Mouse (Mus musculus): ENCODE results near the gene Dusp16. TPM values are rescaled to one million over a fixed set of nuclear protein-coding genes. Genes with fewer than 3 reads are reported as not detected.

The Dusp16 gene
- polyA plus RNA-seq, 1 experiment from 2014 or later = 12.0 TPM

GRCm38 (mm10) chr6:134813066-134813465 is 20.6 kb upstream of the Dusp16 start:
- 68% methylated on average over 1 of the region's 1 CpGs for whole genome bisulfite sequencing
- TF ChIP-seq CTCF (IDR thresholded peaks at IDR 0.05) (no peak), EP300 (IDR thresholded peaks at IDR 0.05) (no peak)
- H3K4me3 ChIP-seq (ENCODE audit: low read depth, low read length) = no peak overlapping the region

GRCm38 (mm10) chr6:134807794-134808193 is 15.4 kb upstream of the Dusp16 start:
- Histone ChIP-seq H3K27ac (ENCODE audit: low read length) (no peak overlapping the region), H3K9me3 (ENCODE audit: low read length) (no peaks in the 10 kb centered on the region), H3K9ac (replicated peaks; ENCODE audit: low read depth) (no peak overlapping the region), H3K4me2 (replicated peaks; ENCODE audit: low read depth, low read length) (no peak overlapping the region), H3K4me3 (ENCODE audit: low read depth, low read length) (no peak overlapping the region), H3K4me1 (ENCODE audit: insufficient read depth, low read depth, low read length) (no peaks in the 10 kb centered on the region), H3K27me3 (replicated peaks; ENCODE audit: insufficient read depth, low read length) (no peaks in the 10 kb centered on the region), H3K36me3 (ENCODE audit: insufficient read depth, low read length) (no peaks in the 10 kb centered on the region)
- ATAC-seq (no peak), DNase-seq (ENCODE audit: low spot score) (no peak)
- TF ChIP-seq CTCF (IDR thresholded peaks at IDR 0.05) = no peak
- no peak for TF ChIP-seq EP300 (IDR thresholded peaks at IDR 0.05)
- WGBS = 82% methylated on average over 11 of the region's 11 CpGs

More at GRCm38 (mm10) chr6:134813066-134813465, 20.6 kb upstream of the Dusp16 start:
- H3K27me3 ChIP-seq (replicated peaks; ENCODE audit: insufficient read depth, low read length) = no peaks in the 10 kb centered on the region
- H3K9ac ChIP-seq (replicated peaks; ENCODE audit: low read depth) = no peak overlapping the region
- H3K4me2 ChIP-seq (replicated peaks; ENCODE audit: low read depth, low read length) = no peak overlapping the region
- H3K36me3 ChIP-seq (ENCODE audit: insufficient read depth, low read length) = no peaks in the 10 kb centered on the region
- ATAC-seq = no peak
- no peaks in the 10 kb centered on the region for H3K4me1 ChIP-seq (ENCODE audit: insufficient read depth, low read depth, low read length)
- H3K9me3 ChIP-seq (ENCODE audit: low read length) = no peaks in the 10 kb centered on the region
- H3K27ac ChIP-seq (ENCODE audit: low read length) = no peak overlapping the region
- no peak for DNase-seq (ENCODE audit: low spot score)

GRCm38 (mm10) chr6:134807091-134807490 is 14.7 kb upstream of the Dusp16 start:
- H3K4me1 ChIP-seq (ENCODE audit: insufficient read depth, low read depth, low read length) = no peaks in the 10 kb centered on the region; the same call in 1 of the 2 replicates
- 53% methylated on average over 1 of the region's 2 CpGs for WGBS
- no peak overlapping the region for H3K27ac ChIP-seq (ENCODE audit: low read length)
- TF ChIP-seq EP300 (IDR thresholded peaks at IDR 0.05) = no peak
- TF ChIP-seq CTCF (IDR thresholded peaks at IDR 0.05) = no peak
- ATAC-seq (no peak), DNase-seq (ENCODE audit: low spot score) (peak; percentile 54)
- H3K4me2 ChIP-seq (replicated peaks; ENCODE audit: low read depth, low read length) = no peak overlapping the region
- no peaks in the 10 kb centered on the region for H3K36me3 ChIP-seq (ENCODE audit: insufficient read depth, low read length)
- H3K27me3 ChIP-seq (replicated peaks; ENCODE audit: insufficient read depth, low read length) = no peaks in the 10 kb centered on the region
- H3K9me3 ChIP-seq (ENCODE audit: low read length) = no peaks in the 10 kb centered on the region
- H3K9ac ChIP-seq (replicated peaks; ENCODE audit: low read depth) = no peak overlapping the region
- no peak overlapping the region for H3K4me3 ChIP-seq (ENCODE audit: low read depth, low read length)

GRCm38 (mm10) chr6:134806130-134806529 is 13.7 kb upstream of the Dusp16 start:
- DNase-seq (ENCODE audit: low spot score) = no peak
- Histone ChIP-seq H3K4me2 (replicated peaks; ENCODE audit: low read depth, low read length) (no peak overlapping the region), H3K27ac (ENCODE audit: low read length) (no peak overlapping the region), H3K4me1 (ENCODE audit: insufficient read depth, low read depth, low read length) (no peaks in the 10 kb centered on the region; the same call in 1 of the 2 replicates), H3K4me3 (ENCODE audit: low read depth, low read length) (no peak overlapping the region), H3K36me3 (ENCODE audit: insufficient read depth, low read length) (no peaks in the 10 kb centered on the region), H3K9ac (replicated peaks; ENCODE audit: low read depth) (no peak overlapping the region), H3K9me3 (ENCODE audit: low read length) (no peaks in the 10 kb centered on the region), H3K27me3 (replicated peaks; ENCODE audit: insufficient read depth, low read length) (no peaks in the 10 kb centered on the region)
- WGBS = 85% methylated on average over 6 of the region's 6 CpGs
- ATAC-seq = no peak
- no peak for TF ChIP-seq EP300 (IDR thresholded peaks at IDR 0.05)
- TF ChIP-seq CTCF (IDR thresholded peaks at IDR 0.05) = no peak

GRCm38 (mm10) chr6:134804736-134805277 is 12.4 kb upstream of the Dusp16 start:
- no peak for ATAC-seq
- WGBS = 69% methylated on average over 5 of the region's 5 CpGs
- H3K4me1 ChIP-seq (ENCODE audit: insufficient read depth, low read depth, low read length) = no peaks in the 10 kb centered on the region; the same call in 1 of the 2 replicates
- no peak overlapping the region for H3K4me3 ChIP-seq (ENCODE audit: low read depth, low read length)
- TF ChIP-seq EP300 (IDR thresholded peaks at IDR 0.05) (no peak), CTCF (IDR thresholded peaks at IDR 0.05) (no peak)
- no peaks in the 10 kb centered on the region for H3K27me3 ChIP-seq (replicated peaks; ENCODE audit: insufficient read depth, low read length)
- H3K9ac ChIP-seq (replicated peaks; ENCODE audit: low read depth) = no peak overlapping the region
- no peak overlapping the region for H3K27ac ChIP-seq (ENCODE audit: low read length)
- no peaks in the 10 kb centered on the region for H3K36me3 ChIP-seq (ENCODE audit: insufficient read depth, low read length)
- no peak overlapping the region for H3K4me2 ChIP-seq (replicated peaks; ENCODE audit: low read depth, low read length)
- no peaks in the 10 kb centered on the region for H3K9me3 ChIP-seq (ENCODE audit: low read length)
- DNase-seq (ENCODE audit: low spot score) = no peak

GRCm38 (mm10) chr6:134802641-134803043 is 10.2 kb upstream of the Dusp16 start:
- ATAC-seq = peak; percentile 96
- Histone ChIP-seq H3K4me3 (ENCODE audit: low read depth, low read length) (no peak overlapping the region), H3K36me3 (ENCODE audit: insufficient read depth, low read length) (no peaks in the 10 kb centered on the region), H3K4me1 (ENCODE audit: insufficient read depth, low read depth, low read length) (no peaks in the 10 kb centered on the region; the same call in 1 of the 2 replicates), H3K27ac (ENCODE audit: low read length) (peak overlapping the region; percentile 81), H3K9ac (replicated peaks; ENCODE audit: low read depth) (no peak overlapping the region), H3K27me3 (replicated peaks; ENCODE audit: insufficient read depth, low read length) (no peaks in the 10 kb centered on the region), H3K9me3 (ENCODE audit: low read length) (no peaks in the 10 kb centered on the region), H3K4me2 (replicated peaks; ENCODE audit: low read depth, low read length) (no peak overlapping the region)
- WGBS = 53% methylated on average over 9 of the region's 9 CpGs
- DNase-seq (ENCODE audit: low spot score) = peak; percentile 96
- TF ChIP-seq CTCF (IDR thresholded peaks at IDR 0.05) = no peak
- peak; percentile 100 for TF ChIP-seq EP300 (IDR thresholded peaks at IDR 0.05)
